Mouse (Mus musculus): Measurements from ENCODE around the gene Cacna1a. TPM values are rescaled to one million over a fixed set of nuclear protein-coding genes. Genes with fewer than 3 reads are reported as not detected.
"Not testable (repeated sequence)": the region's sequence is repeated elsewhere in the genome, so short reads cannot be mapped to it uniquely, and the experiment has no call there.

Gene Cacna1a
- total RNA-seq, 2 experiments from 2014 or later, result 288 to 326 TPM

DNA sequence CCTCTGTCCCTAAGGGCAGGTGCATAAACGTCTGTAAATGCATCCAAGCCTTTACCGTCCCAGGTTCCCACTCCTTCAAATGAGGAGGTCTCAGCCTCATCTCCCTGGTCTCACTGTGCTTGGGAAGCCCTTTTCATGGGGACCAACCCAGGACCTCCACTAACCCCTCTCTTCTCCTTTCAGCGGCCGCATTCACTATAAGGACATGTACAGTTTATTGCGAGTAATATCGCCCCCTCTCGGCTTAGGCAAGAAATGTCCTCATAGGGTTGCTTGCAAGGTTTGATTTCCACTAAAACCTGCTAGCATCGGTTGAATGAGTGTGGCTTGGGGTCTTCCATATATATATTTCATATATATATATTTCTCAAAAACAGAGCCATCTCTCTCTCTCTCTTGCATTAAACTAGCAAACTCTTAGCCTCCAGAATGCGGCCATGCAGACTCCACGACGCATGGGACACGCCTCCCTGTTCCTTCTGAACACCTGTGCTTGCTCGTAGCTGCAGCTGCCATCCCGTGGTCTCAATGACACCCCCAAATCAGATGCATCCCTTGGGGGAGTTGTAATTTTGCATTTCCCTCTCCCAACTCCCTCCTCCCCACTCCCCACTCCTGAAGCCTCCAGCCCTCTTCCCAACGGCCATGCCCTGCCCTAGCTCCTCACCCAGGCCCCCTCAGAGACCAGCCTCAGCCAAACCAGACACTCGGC is 226.4 kb downstream of the Cacna1a start:
- DNase-seq (ENCODE audit: low spot score in 2 of 2), result peak in 1 of 2 experiments; percentile 60
- intact Hi-C loops (cut with DNase I), result no loop called here

DNA sequence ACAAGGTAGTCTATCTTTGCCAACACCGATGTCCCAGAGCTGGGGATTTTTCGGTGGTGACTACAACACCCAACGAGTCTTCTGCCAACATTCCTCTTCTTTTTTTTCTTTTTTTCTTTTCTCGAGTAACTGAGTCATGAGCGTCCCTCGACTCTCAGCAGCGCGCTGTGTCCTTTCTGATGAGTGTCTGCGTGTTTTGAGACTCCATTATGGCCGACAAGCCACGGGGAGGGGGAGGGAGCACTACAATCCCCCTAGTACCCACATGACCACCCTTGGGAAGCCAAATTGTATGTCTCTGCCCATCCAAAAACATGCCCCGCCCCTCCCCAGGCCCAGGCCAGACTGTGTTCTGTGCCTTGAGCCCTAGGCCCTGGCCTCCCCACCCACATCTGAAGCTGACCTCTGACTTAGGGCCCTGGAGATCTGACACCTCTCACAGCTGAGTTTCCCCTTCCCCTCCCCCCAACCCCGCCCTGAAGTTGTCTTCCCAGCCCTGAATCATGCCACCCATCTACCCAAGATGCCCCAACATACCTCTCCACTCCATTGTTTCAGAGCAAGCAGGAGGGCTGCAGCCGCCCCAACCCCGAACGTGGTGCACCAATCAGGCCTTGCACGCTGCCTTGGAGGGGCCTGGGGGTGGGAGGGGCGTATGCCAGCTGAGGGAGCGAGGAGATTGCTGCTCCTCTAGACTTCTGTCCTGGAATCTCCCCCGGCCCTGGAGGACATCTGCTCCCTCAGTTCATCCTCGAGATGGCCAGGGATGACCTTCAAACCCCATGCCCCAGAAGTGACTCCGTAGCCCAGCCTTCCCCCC is 227.6 kb downstream of the Cacna1a start:
- no peak for DNase-seq (ENCODE audit: low spot score in 2 of 2)
- intact Hi-C loops (cut with DNase I), result no loop called here

DNA sequence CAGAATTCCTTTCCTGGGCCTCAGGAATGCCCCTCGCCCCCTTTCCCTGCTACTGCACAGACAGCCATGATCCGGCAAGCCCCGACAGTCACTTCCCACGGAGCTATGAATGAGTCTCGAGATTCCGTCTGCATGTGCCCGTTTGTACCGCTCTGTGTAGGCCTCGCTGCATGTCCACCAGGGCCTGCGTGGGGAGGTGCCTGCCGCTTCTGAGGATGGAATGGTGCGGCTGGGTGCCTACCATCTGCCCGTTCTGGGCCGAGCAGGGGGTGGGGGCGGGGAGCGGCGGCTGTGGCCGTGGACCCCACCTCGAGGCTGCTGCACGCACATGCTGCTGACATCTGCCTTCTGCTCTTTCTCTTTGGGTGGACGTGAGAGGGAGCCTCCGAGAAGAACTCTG is 228.8 kb downstream of the Cacna1a start:
- intact Hi-C loops (cut with DNase I), result no loop called here
- DNase-seq (ENCODE audit: low spot score in 2 of 2), result no peak

DNA sequence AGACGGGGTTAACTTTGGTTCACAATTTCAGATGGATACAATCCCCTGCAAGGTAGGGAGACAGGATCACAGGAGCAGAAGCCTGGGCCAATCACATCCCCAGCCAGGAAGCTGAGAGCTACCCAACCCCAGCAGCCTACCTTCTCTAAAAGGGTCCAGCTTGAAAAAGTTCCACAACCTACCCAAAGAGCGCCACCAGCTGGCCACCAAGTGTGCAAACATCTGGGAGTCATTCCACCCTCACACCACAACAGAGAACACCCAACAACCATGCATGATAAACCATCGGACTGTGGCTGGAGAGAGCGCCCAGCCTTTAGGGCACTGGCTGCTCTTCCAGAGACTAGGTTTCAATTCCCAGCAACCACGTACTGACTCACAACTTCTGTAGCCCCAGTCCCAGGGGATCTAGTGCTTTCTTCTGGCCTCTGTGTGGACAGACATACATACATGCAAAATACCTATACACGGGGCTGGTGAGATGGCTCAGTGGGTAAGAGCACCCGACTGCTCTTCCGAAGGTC is 232.9 kb downstream of the Cacna1a start:
- DNase-seq (ENCODE audit: low spot score in 2 of 2), result no peak

DNA sequence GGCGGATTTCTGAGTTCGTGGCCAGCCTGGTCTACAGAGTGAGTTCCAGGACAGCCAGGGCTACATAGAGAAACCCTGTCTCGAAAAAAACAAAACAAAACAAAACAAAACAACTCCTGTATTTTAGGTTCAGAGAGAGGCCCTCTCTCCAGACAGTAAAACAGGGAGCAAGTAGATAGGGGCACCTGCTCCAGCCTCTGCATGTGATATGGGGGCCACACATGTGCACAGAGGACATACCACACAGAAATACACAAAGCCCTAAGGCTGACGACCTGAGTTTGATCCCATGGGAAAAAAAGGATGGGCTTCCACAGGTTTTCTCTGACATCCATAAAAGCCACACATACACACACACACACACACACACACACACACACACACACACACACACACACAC is 235.2 kb downstream of the Cacna1a start:
- DNase-seq (ENCODE audit: low spot score in 2 of 2); intact Hi-C loops (cut with DNase I): not testable (repeated sequence)

More for the DNA sequence above, 232.9 kb downstream of the Cacna1a start:
- intact Hi-C loops (cut with DNase I), result no loop called here

DNA sequence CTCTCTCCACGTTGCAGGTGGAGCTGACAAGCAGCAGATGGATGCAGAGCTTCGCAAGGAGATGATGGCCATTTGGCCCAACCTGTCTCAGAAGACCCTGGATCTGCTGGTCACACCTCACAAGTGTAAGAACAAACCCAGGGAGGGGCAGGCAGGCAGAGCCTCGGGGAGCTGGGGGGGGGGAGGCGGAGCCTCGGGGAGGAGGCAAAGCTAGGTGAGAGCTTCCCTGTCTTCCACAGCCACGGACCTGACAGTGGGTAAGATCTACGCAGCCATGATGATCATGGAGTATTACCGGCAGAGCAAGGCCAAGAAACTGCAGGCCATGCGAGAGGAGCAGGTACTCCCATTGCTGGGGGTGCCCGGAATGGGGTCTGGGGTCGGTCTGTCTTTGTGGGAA is 241.3 kb downstream of the Cacna1a start:
- no peak for DNase-seq (ENCODE audit: low spot score in 2 of 2)
- intact Hi-C loops (cut with DNase I), result no loop called here

DNA sequence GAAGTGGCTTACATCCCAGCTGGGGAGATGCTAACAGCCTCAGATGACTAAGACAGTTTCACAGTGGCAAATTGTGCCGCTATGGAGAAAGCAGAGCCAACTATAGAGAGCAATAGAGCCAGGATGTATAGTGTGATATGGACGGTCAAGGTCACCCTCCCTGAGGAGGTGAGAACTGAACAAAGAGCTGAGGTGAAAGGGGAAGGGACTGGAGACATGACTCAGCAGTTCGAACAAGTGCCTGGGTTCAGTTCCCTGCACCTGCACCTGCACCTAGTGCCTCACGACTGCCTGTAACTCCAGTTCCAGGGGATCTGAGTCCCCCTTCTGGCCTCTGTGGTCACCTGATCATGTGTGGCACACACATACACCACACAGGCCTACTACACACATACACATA is 241.9 kb downstream of the Cacna1a start:
- DNase-seq (ENCODE audit: low spot score in 2 of 2), result no peak
- intact Hi-C loops (cut with DNase I), result no loop called here

DNA sequence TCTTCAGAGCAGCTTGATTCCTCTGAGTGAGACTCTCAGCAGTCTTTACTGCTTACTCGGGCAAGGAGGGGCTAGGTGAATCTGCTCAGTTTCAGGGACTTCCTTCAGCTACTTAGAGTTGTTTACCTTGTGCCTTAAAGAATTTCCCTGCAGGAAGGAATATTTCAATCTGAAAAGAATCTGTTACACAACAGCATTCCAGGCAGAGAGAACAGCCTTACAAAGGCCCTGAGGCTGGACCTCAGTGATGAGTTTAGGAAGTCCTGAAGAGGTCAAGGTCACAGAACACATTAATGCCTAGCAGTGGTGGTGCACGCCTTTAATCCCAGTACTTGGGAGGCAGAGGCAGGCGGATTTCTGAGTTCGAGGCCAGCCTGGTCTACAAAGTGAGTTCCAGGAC is 243.6 kb downstream of the Cacna1a start:
- DNase-seq (ENCODE audit: low spot score in 2 of 2), result no peak
- intact Hi-C loops (cut with DNase I), result no loop called here

DNA sequence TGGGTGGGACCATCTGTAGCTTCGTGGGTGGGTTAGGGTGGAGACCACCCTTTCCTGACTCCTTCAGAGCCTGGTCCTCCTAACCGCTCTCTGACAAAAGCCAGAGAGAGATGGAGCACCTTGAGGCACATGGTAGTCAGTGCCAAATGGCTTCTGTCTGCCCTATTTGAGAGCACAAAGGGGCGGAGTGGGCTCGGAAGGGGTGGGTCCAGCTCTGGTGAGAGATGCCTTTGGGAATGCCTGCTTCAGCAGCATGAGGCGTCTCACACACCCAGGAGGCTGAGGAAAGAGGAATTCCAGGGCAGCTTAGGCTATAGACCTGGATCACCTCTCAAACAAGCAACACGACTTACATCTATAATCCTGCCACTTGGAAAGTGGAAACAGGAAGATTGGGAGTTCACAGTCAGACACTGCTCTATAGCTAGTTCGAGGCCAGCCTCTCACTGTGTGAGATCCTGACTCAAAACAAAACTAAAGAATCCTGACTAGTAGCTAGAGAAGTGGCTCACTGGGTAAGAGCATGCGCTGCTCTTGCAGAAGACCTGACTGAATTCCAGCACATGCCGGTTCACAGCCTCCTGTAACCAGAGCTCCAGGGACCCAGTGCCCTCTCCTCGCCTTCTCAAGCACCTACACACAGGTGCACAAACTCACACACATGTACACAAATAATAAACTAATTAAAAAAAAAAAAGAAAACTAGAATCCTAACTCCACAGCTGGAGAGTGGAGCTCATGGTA is 245.8 kb downstream of the Cacna1a start:
- intact Hi-C loops (cut with DNase I), result no loop called here
- no peak for DNase-seq (ENCODE audit: low spot score in 2 of 2)

DNA sequence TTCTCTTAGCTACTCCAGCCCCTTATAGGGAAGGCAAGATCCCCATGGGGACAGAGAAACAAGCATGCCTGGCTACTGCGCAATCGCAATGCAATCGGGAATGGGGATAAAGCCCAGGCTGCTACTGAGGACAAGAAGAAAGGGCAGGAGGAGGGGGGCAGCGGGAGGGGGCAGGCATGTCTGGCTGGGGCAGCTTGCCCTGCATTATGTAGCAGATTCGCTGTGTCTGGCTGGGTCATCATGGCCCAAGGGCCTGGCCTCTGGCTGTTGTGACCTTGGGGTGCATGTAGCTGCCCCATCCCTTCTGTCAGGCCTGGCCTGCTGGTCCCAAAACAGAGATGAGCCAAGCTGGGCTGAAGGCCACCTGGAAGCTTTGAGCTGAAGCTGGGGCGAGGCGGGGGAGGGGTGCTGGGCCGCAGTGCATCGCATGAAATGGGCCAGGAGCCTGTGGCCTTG is 246.6 kb downstream of the Cacna1a start:
- no peak for DNase-seq (ENCODE audit: low spot score in 2 of 2)
- intact Hi-C loops (cut with DNase I), result loop anchor here (5.0 kb wide), 1 partner anchor 182 kb away; no protein-coding TSS in a partner anchor

DNA sequence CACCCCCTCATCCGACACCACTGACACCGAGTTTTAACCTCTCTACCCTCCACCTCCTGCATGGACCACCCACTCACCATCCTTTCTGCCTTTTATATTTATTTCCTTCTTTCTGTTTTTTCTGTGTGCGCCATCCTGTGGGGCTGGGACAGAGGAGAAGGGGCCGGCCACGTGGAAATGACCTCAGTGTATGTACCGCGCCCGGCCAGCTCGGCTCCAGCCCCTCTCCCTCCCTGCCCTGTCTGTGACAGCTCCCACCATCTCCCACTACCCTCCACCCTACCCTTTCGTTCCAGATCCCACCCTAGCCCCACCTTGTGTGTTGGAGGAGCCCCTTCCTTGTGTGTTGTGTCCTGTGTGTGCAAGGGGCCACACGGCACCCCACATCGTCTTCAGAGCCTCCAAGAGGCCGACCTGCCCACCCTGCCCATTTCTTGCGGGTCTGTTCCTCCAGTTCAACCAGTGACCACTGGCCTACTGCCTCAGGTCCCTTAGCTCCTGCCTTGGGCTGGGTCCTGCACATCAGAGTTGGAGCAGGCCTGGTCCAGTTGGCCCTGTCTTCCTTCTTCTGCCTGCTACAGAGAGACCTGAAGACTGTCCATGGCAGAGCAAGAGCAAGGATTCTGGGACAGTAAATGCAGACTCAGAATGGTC is 247.3 kb downstream of the Cacna1a start:
- no peak for DNase-seq (ENCODE audit: low spot score in 2 of 2)
- intact Hi-C loops (cut with DNase I), result loop anchor here (5.0 kb wide), 1 partner anchor 182 kb away; no protein-coding TSS in a partner anchor

DNA sequence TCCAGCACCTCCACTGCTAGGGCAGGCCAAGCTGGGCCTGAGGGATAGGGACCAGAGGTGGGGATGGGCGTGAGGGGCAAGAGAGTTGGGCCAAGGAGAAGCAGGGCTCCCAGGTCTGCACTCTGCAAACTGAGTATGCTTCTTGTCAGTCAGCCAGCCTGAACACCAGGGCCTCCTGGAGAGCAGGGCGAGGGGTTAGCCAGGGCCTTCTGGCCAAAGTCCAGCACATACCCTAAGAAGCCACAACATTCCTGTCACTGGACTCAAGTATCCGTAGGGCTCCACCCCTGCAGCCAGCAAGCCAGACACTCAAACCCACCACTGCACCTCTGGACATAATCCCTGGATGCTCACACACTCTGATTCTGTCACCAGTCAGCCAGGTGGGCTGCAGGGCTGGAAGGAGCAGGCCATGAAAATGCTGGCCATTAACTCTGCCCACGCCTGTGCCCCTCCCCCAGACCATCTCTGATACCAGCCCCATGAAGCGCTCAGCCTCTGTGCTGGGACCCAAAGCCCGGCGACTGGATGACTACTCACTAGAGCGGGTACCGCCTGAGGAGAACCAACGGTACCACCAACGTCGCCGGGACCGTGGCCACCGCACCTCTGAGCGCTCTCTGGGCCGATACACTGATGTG is 247.9 kb downstream of the Cacna1a start:
- intact Hi-C loops (cut with DNase I), result loop anchor here (5.0 kb wide), 1 partner anchor 181 kb away; no protein-coding TSS in a partner anchor
- DNase-seq (ENCODE audit: low spot score in 2 of 2), result no peak

DNA sequence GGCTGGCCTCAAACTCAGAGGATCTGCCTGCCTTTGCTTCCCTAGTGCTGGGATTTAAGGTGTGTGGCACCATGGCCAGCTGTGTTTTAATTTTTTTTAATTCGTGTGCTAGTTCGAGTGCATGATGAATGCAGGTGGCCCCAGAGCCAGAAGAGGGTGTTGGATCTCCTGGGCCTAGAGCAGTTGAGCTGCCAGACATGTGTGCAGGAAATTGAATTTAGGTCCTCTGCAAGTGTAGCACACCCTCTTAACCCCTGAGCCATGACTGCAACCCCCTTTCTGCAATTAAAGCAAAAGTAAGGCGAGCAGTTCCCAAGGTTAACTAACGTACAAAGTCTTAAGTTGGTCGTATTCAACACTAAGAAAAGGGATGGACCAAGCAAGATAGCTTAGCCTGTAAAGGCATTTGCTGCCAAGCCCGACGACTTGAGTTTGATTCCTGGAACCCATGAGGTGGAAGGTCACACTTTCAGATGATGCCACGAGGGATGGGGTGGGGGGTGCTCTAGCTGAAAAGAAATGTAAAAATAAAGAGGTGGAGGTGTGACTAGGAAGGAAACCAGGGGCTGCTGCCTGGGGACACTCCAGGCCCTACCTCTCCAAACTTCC is 249.8 kb downstream of the Cacna1a start:
- DNase-seq (ENCODE audit: low spot score in 2 of 2), result no peak
- intact Hi-C loops (cut with DNase I), result loop anchor here (5.0 kb wide), 1 partner anchor 179 kb away; no protein-coding TSS in a partner anchor

DNA sequence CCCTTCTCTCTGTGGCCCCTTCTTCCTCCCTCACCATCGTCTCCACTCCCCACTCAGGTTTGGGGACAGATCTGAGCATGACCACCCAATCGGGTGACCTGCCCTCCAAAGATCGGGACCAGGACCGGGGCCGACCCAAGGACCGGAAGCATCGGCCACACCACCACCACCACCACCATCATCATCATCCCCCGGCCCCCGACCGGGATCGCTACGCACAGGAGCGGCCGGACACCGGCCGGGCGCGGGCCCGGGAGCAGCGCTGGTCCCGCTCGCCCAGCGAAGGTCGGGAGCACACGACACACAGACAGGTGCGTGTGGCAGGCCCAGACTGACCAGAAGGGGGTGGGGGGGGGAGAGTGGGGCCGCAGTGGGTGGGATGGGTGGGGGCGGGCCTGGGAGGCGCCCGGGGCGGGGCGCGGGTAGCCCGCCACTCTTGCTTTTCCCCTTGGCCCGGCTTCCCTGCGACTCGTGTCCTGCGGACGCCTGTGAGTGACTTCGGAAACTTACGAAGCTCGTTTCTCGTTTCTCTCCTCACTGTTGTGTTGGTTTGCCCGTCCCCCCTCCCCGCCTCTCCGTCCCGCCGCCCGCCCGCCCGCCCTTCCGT is 250.4 kb downstream of the Cacna1a start:
- intact Hi-C loops (cut with DNase I), result loop anchor here (5.0 kb wide), 1 partner anchor 179 kb away; no protein-coding TSS in a partner anchor
- no peak for DNase-seq (ENCODE audit: low spot score in 2 of 2)

DNA sequence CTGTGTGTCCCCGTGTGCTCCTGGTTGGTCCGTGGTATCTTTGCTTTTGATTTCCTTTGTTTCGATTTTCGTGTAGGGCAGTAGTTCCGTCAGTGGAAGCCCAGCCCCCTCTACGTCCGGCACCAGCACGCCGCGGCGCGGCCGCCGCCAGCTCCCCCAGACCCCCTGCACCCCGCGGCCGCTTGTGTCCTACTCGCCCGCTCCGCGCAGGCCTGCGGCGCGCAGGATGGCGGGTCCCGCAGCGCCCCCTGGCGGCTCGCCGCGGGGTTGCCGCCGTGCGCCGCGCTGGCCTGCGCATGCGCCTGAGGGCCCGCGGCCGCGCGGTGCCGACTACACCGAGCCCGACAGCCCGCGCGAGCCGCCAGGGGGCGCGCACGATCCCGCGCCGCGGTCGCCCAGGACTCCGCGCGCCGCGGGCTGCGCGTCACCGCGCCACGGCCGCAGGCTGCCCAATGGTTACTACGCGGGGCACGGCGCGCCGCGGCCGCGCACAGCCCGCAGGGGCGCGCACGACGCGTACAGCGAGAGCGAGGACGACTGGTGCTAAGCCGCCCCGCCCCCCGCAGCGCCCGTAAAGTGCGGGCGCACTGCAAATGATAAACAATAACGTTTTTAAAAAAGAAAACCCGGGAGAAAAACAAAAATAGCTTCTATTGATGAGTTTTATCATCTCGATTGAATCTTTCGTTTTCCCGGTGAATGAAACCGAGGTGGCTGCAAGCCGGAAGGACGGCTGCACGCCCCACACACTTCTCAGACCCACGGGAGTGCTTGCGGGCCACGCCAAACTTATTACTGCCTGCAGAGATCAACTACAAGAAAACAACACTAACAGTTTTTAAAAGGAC is 251.1 kb downstream of the Cacna1a start:
- intact Hi-C loops (cut with DNase I), result loop anchor here (5.0 kb wide), 1 partner anchor 178 kb away; no protein-coding TSS in a partner anchor
- peak; percentile 96 for DNase-seq (ENCODE audit: low spot score in 2 of 2)

DNA sequence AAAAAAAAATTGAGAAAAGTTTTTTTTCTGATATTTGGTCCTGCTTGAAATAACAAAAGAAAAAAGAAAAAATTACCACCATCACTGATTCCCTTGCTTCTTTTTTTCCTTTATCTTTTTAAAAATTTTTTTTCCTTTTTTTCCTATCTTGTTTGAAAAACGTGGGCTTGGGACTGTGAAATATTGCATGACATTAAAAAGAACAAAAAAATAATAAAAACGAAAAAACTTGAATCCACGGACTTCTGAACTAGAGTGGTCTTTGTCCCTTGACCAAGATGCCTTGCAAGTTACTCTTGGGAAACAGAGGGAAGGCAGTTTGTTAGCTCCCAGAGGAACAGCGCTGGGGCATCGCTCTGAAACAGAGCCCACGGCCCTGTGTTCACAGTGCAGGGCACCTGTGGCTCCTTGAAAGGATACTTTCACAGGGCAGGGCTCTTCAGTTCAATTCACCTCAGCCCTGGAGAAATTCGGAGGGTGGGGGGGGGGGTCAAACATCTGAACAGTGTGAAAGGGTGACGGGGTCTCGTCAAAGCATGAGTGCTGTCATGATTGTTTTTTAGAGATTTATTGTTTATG is 251.9 kb downstream of the Cacna1a start:
- intact Hi-C loops (cut with DNase I), result no loop called here
- no peak for DNase-seq (ENCODE audit: low spot score in 2 of 2)

All from left cerebral cortex, postnatal 14 days (tissue).